Comparison of ENCODE assay signal across 14 mouse cellular contexts in genomic region chr16:68627976-68628375, GRCm38 (mm10).
DNase-seq lines count a peak whose midpoint lies in the region.
"Had no signal": no experiment of that assay in that cellular context is flagged by ENCODE, and none has a peak within 500 bp of the region (broad histone marks: within the 10 kb centered on the region; RNA-seq: fewer than 3 reads in every experiment).

No protein-coding gene starts in this region.

- DNase-seq in retina, postnatal 1 day = peak; percentile 14
- DNase-seq in retina, embryonic 14.5 days (ENCODE audit: low spot score) = no peak
- peak; percentile 73 for DNase-seq in R1 (ENCODE audit: low read depth, low spot score)
- no peak for DNase-seq in layer of hippocampus, adult 8-10 months (ENCODE audit: low spot score in 2 of 2)
- no peak for DNase-seq in right cerebral cortex, postnatal 4 days
- DNase-seq: adrenal gland, adult 8-10 months; adrenal gland, postnatal 14 days; adrenal gland, postnatal 36 days; cerebellum, adult 11-12 months; cerebellum, adult 2 months; cerebellum, adult 9-10 months; cerebellum, postnatal 10 days; cerebellum, postnatal 25 days; forebrain, postnatal 0 days had no signal

Comparison
In these comparisons a context has a peak if more than half of its experiments do, and no peak if none do; other contexts are left out.
1. DNase-seq: peak in retina, postnatal 1 day (single experiment) and R1 (single experiment); none in retina, embryonic 14.5 days (single experiment), layer of hippocampus, adult 8-10 months (0 of 2) and right cerebral cortex, postnatal 4 days (single experiment).